Mouse (Mus musculus) ES-E14 (cell line): Measurements from ENCODE around the gene Rab34.

ENCODE experiments used
- CHD2 ChIP-seq: IDR thresholded peaks from 2 replicates; pipeline ENCODE4 v1.6.1; 2014; ENCODE audit warnings: mild to moderate bottlenecking, low read depth, low read length, inconsistent platforms
- ZC3H11A ChIP-seq: IDR thresholded peaks from 2 replicates; pipeline ENCODE4 v1.6.1; 2012; ENCODE audit warnings: low read depth, mild to moderate bottlenecking, inconsistent platforms, low read length, borderline replicate concordance

GRCm38 (mm10) chr11:78181830-78182357, 6.3 kb upstream of the Rab34 start:
- no peak for TF ChIP-seq CHD2
- TF ChIP-seq ZC3H11A = no peak
